Mouse (Mus musculus) CH12.LX (cell line): ENCODE results near the gene Pdzd9. TPM values are rescaled to one million over a fixed set of nuclear protein-coding genes. Genes with fewer than 3 reads are reported as not detected.

ENCODE experiments used
- DNase-seq: peaks from one replicate; pipeline ENCODE4 v3.0.0-alpha.2; 2013; ENCODE audit errors: extremely low read depth
- H3K27ac ChIP-seq: 2 replicates; pipeline ENCODE4 v1.5.1; 2012; ENCODE audit warnings: low read depth, mild to moderate bottlenecking, control low read depth, moderate library complexity; ENCODE audit not compliant: insufficient read depth
- H3K27me3 ChIP-seq: replicated peaks from 2 replicates; pipeline ENCODE3; 2012; ENCODE audit warnings: inconsistent platforms
- H3K36me3 ChIP-seq, 2 experiments: replicated peaks in 1 of 2; 2 replicates each; pipeline versions ENCODE3 to v1.6.1; 2012; ENCODE audit warnings: inconsistent platforms in 1 of 2, low read length in 1 of 2, mild to moderate bottlenecking in 1 of 2, mixed read lengths in 1 of 2, moderate library complexity in 1 of 2; ENCODE audit not compliant: control insufficient read depth in 1 of 2, insufficient read depth in 1 of 2
- H3K4me1 ChIP-seq, 2 experiments: 2 replicates each; pipeline ENCODE4 v1.6.1; 2012; ENCODE audit warnings: inconsistent platforms in 1 of 2, moderate library complexity in 1 of 2; ENCODE audit not compliant: insufficient read depth in 2 of 2, control insufficient read depth in 1 of 2
- H3K4me2 ChIP-seq: 2 replicates; pipeline ENCODE4 v1.6.1; 2012; ENCODE audit warnings: low read depth, mild to moderate bottlenecking, control low read depth; ENCODE audit not compliant: poor library complexity, insufficient read depth, severe bottlenecking
- H3K4me3 ChIP-seq, 3 experiments: fragments of 150-350 bp in 1 of 3; sonication (generic) in 1 of 3; replicated peaks in 1 of 3; 2 replicates each; pipeline versions ENCODE3 to v1.5.1; 2011 to 2012; ENCODE audit warnings: low read depth in 2 of 3, low read length in 2 of 3, mild to moderate bottlenecking in 2 of 3, moderate library complexity in 2 of 3, control low read depth in 1 of 3, improper control_type of control experiment in 1 of 3, inconsistent platforms in 1 of 3, mixed read lengths in 1 of 3; ENCODE audit not compliant: poor library complexity in 1 of 3
- H3K79me2 ChIP-seq: replicated peaks from 2 replicates; pipeline ENCODE4 v1.6.1; 2012; ENCODE audit warnings: mild to moderate bottlenecking, moderate library complexity; ENCODE audit not compliant: control insufficient read depth, poor library complexity, insufficient read depth, severe bottlenecking; ENCODE audit errors: extremely low read depth
- H3K9ac ChIP-seq: 2 replicates; pipeline ENCODE4 v1.6.1; 2012; ENCODE audit warnings: low read depth, mild to moderate bottlenecking, control low read depth, moderate library complexity; ENCODE audit not compliant: insufficient read depth
- H3K9me3 ChIP-seq: replicated peaks from 2 replicates; pipeline ENCODE3; 2012; ENCODE audit warnings: low read length, inconsistent platforms, mixed read lengths
- CHD1 ChIP-seq: IDR thresholded peaks from 2 replicates; pipeline ENCODE4 v1.6.1; 2012; ENCODE audit warnings: low read depth, low read length, improper control_type of control experiment, inconsistent platforms
- HCFC1 ChIP-seq: IDR thresholded peaks from 2 replicates; pipeline ENCODE4 v1.6.1; 2012; ENCODE audit warnings: low read depth, mild to moderate bottlenecking, inconsistent platforms, low read length, improper control_type of control experiment
- JUND ChIP-seq: conservative IDR thresholded peaks from 2 replicates; pipeline ENCODE4 v1.6.1; 2011; ENCODE audit warnings: low read depth, low read length, improper control_type of control experiment
- MAFK ChIP-seq: IDR thresholded peaks from 2 replicates; pipeline ENCODE4 v1.6.1; 2011; ENCODE audit warnings: low read length, improper control_type of control experiment; ENCODE audit not compliant: insufficient replicate concordance
- MEF2A ChIP-seq: IDR thresholded peaks from 2 replicates; pipeline ENCODE4 v1.6.1; 2014; ENCODE audit warnings: low read depth, mild to moderate bottlenecking, inconsistent platforms, low read length, improper control_type of control experiment, borderline replicate concordance
- MYC ChIP-seq: IDR thresholded peaks from 2 replicates; pipeline ENCODE4 v1.6.1; 2011; ENCODE audit warnings: low read depth, mild to moderate bottlenecking, improper control_type of control experiment, low read length
- NELFE ChIP-seq: IDR thresholded peaks from 2 replicates; pipeline ENCODE4 v1.6.1; 2011; ENCODE audit warnings: low read depth, low read length, improper control_type of control experiment
- NRF1 ChIP-seq: IDR thresholded peaks from 2 replicates; pipeline ENCODE4 v1.6.1; 2014; ENCODE audit warnings: low read depth, mild to moderate bottlenecking, inconsistent platforms, low read length, improper control_type of control experiment, moderate library complexity
- RAD21 ChIP-seq: IDR thresholded peaks from 2 replicates; pipeline ENCODE4 v1.6.1; 2011; ENCODE audit warnings: low read depth, mild to moderate bottlenecking, low read length, improper control_type of control experiment, moderate library complexity
- SIN3A ChIP-seq: IDR thresholded peaks from 2 replicates; pipeline ENCODE4 v1.6.1; 2012; ENCODE audit warnings: low read length, improper control_type of control experiment, inconsistent platforms
- TCF12 ChIP-seq: IDR thresholded peaks from 2 replicates; pipeline ENCODE4 v1.6.1; 2014; ENCODE audit warnings: low read depth, mild to moderate bottlenecking, inconsistent platforms, low read length, improper control_type of control experiment
- USF1 ChIP-seq: IDR thresholded peaks from 2 replicates; pipeline ENCODE4 v1.6.1; 2014; ENCODE audit warnings: low read depth, mild to moderate bottlenecking, inconsistent platforms, low read length, improper control_type of control experiment
- USF2 ChIP-seq: conservative IDR thresholded peaks from 2 replicates; pipeline ENCODE4 v1.6.1; 2011; ENCODE audit warnings: low read depth, low read length, improper control_type of control experiment
- dilution Hi-C: fragments of 300-500 bp; cut with MboI; formaldehyde crosslinking; loops from 2 replicates; pipeline ENCODE4 v1.14.3; 2020; ENCODE audit warnings: low sequenced_read_pairs; ENCODE audit not compliant: extremely low pct_unique_long_range_greater_than_20kb, extremely low pct_ligation_motif_present
- in situ Hi-C: fragments of 300-500 bp; cut with MboI; formaldehyde crosslinking; loops from 3 replicates; pipeline ENCODE4 v1.14.3; 2019; ENCODE audit warnings: low sequenced_read_pairs, low pct_ligation_motif_present, low pct_unique_long_range_greater_than_20kb, mixed read lengths
- polyA plus RNA-seq: library from polyadenylated mRNA; unstranded; fragments of >175 nt; gene quantifications from 2 replicates; pipeline ENCODE4 v1.2.1, GENCODE M21; 2012; ENCODE audit warnings: low read depth; ENCODE audit not compliant: insufficient read length
- total RNA-seq, 2 experiments: library from RNA; depleted of rRNA; stranded (reverse); fragments of 300-350 nt in 1 of 2; fragments of >200 nt in 1 of 2; gene quantifications; 2 replicates each; pipeline ENCODE4 v1.2.3; 2012 to 2014

The Pdzd9 gene
- total and polyA plus RNA-seq, 3 experiments: 0.39 to 0.51 TPM; not detected in 1

DNA sequence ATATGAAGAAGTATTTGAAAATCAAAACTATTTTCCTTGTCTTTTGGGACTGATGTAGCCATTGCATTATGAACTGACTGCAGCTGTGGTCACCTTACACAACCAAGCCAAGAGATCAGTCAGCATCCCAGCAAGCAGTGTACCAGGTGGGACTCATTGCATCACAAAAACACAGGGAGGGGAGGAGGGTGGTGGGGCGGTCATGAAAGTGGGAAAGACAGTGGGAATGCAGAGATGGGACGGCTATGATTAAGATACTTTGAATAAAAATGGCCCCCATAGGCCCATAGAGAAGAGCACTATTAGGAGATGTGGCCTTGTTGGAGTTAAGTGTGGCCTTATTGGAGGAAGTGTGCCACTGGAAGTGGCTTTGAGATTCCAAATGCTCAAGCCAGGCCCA, 26.2 kb upstream of the Pdzd9 start:
- H3K4me3 ChIP-seq: no peak overlapping the region
- H3K9me3 ChIP-seq: no peaks in the 10 kb centered on the region
- no peak overlapping the region for H3K27ac ChIP-seq
- no peaks in the 10 kb centered on the region for H3K27me3 ChIP-seq
- no peak overlapping the region for H3K9ac ChIP-seq
- DNase-seq: no peak
- dilution Hi-C loops: no loop called here
- peaks cover 4% of the 10 kb centered on the region; the same call in 1 of the 2 replicates for H3K79me2 ChIP-seq
- in situ Hi-C loops: no loop called here
- TF ChIP-seq TCF12 (no peak), MAFK (no peak), USF1 (no peak), MYC (no peak), USF2 (no peak), NELFE (no peak), JUND (no peak)
- peaks cover 5 to 10% of the 10 kb centered on the region in 2 experiments; a peak in 1 of 4 replicates for H3K4me1 ChIP-seq
- H3K4me2 ChIP-seq: no peak overlapping the region
- H3K36me3 ChIP-seq: peaks cover 6 to 32% of the 10 kb centered on the region in 2 experiments

DNA sequence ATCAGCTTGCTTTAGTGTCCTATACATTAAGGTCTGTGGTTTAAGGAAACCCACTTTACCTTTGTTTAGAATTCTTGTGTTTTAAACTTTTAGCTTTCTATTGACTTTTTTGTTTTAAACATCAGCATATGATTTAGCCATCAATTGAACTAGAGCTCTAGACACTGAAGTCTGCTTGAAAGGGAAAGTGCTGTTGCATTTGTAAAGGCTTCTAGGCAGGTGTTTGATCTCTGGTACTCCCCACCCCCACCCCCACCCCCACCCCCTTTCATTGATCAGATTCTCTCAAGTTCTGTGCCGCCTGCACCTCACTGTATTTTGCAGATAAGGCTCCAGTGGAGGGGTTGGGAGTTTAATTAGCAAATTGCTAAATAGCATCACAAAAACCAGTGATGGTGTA, 25.5 kb upstream of the Pdzd9 start:
- Histone ChIP-seq H3K27ac (no peak overlapping the region), H3K4me1 (peaks cover 5 to 10% of the 10 kb centered on the region in 2 experiments; a peak in 1 of 4 replicates)
- dilution Hi-C loops: no loop called here

DNA sequence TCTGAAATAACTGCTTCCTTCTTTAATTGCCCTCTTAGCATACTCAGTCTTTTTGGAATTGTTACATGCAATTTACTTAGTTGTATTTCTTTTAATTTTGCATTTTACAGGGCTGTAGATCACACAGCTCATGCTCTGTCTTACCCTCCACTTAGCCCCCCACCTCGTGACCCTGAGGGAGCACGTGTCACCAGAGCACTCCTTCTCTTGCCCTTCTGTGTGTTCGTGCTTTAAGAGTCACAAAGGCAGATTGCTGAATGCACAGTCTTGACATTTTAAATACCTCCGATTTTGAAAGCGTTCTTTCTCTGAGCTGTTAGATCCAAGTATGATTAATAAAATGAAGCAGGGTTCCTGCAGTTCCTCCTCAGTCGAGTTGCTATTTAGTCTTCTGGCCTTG, 25.1 kb upstream of the Pdzd9 start:
- in situ Hi-C loops (no loop called here), dilution Hi-C loops (no loop called here)
- H3K36me3 ChIP-seq: peaks cover 6 to 42% of the 10 kb centered on the region in 2 experiments
- no peak overlapping the region for H3K27ac ChIP-seq
- peaks cover 4% of the 10 kb centered on the region; the same call in 1 of the 2 replicates for H3K79me2 ChIP-seq
- H3K27me3 ChIP-seq: no peaks in the 10 kb centered on the region
- H3K9me3 ChIP-seq: no peaks in the 10 kb centered on the region
- no peak overlapping the region for H3K4me3 ChIP-seq
- H3K9ac ChIP-seq: no peak overlapping the region
- no peak overlapping the region for H3K4me2 ChIP-seq
- peaks cover 5 to 10% of the 10 kb centered on the region in 2 experiments; a peak in 2 of 4 replicates for H3K4me1 ChIP-seq
- DNase-seq: no peak
- TF ChIP-seq HCFC1 (no peak), CHD1 (no peak), RAD21 (no peak)

More for the DNA sequence above, 25.5 kb upstream of the Pdzd9 start:
- Histone ChIP-seq H3K9me3 (no peaks in the 10 kb centered on the region), H3K27me3 (no peaks in the 10 kb centered on the region), H3K4me2 (no peak overlapping the region), H3K9ac (no peak overlapping the region), H3K36me3 (peaks cover 6 to 38% of the 10 kb centered on the region in 2 experiments), H3K79me2 (peaks cover 4% of the 10 kb centered on the region; the same call in 1 of the 2 replicates), H3K4me3 (no peak overlapping the region)
- no peak for TF ChIP-seq MEF2A
- no peak for TF ChIP-seq HCFC1
- no peak for TF ChIP-seq SIN3A
- TF ChIP-seq MYC: no peak
- TF ChIP-seq NRF1: no peak
- no peak for DNase-seq
- in situ Hi-C loops: no loop called here
